Mouse (Mus musculus) mature B cell (primary cell): ENCODE measurements around the gene Fem1b.
"Not testable (repeated sequence)": the region's sequence is repeated elsewhere in the genome, so short reads cannot be mapped to it uniquely, and the experiment has no call there.

ENCODE experiments used
- in situ Hi-C: fragments of 300-500 bp; cut with MboI; formaldehyde crosslinking; loops from 2 replicates; pipeline ENCODE4 v1.14.3; 2019

The Fem1b gene

GRCm38 (mm10) chr9:62827939-62828652 is 16.4 kb upstream of the Fem1b start:
- in situ Hi-C loops: no loop called here

- in situ Hi-C loops: no loop called here
These were observed 14.7 kb upstream of the Fem1b start for GRCm38 (mm10) chr9:62826456-62826855.

- in situ Hi-C loops: no loop called here
These were observed 14.2 kb upstream of the Fem1b start for GRCm38 (mm10) chr9:62825791-62826393.

- in situ Hi-C loops: no loop called here
These were observed 10.1 kb upstream of the Fem1b start for GRCm38 (mm10) chr9:62821811-62822210.

- in situ Hi-C loops: no loop called here
These were observed 9.1 kb upstream of the Fem1b start for GRCm38 (mm10) chr9:62820829-62821228.

- in situ Hi-C loops: not testable (repeated sequence)
These were observed 8.2 kb upstream of the Fem1b start for GRCm38 (mm10) chr9:62819910-62820309.

- in situ Hi-C loops: no loop called here
These were observed 7.8 kb upstream of the Fem1b start for GRCm38 (mm10) chr9:62819494-62819893.

- in situ Hi-C loops: no loop called here
These were observed 6.3 kb upstream of the Fem1b start for GRCm38 (mm10) chr9:62817828-62818614.

- in situ Hi-C loops: no loop called here
These were observed 5.4 kb upstream of the Fem1b start for GRCm38 (mm10) chr9:62817099-62817571.

GRCm38 (mm10) chr9:62816323-62817098 is 4.8 kb upstream of the Fem1b start:
- in situ Hi-C loops: no loop called here

GRCm38 (mm10) chr9:62814751-62815150 is 3.0 kb upstream of the Fem1b start:
- in situ Hi-C loops: no loop called here

- in situ Hi-C loops: no loop called here
These were observed 699 bp upstream of the Fem1b start for GRCm38 (mm10) chr9:62812216-62813049.

- in situ Hi-C loops: no loop called here
These were observed 905 bp downstream of the Fem1b start for GRCm38 (mm10) chr9:62810543-62811515.

GRCm38 (mm10) chr9:62810095-62810494 is 1.6 kb downstream of the Fem1b start:
- in situ Hi-C loops: no loop called here

GRCm38 (mm10) chr9:62799218-62799617 is 12.5 kb downstream of the Fem1b start:
- in situ Hi-C loops: not testable (repeated sequence)

- in situ Hi-C loops: no loop called here
These were observed 21.9 kb downstream of the Fem1b start for GRCm38 (mm10) chr9:62789856-62790255.

- in situ Hi-C loops: no loop called here
These were observed 25.0 kb downstream of the Fem1b start for GRCm38 (mm10) chr9:62786721-62787120.

GRCm38 (mm10) chr9:62784233-62784632 is 27.5 kb downstream of the Fem1b start:
- in situ Hi-C loops: no loop called here

GRCm38 (mm10) chr9:62782976-62783781 is 28.6 kb downstream of the Fem1b start:
- in situ Hi-C loops: no loop called here
